Mouse (Mus musculus) midbrain, embryonic 11.5 days (tissue): ENCODE data around the gene Pus7l. TPM values are rescaled to one million over a fixed set of nuclear protein-coding genes. Genes with fewer than 3 reads are reported as not detected.
A peak's percentile ranks its signal among the peaks of the same experiment; 100 is the strongest.

Source experiments
- ATAC-seq: fragments of 200-750 bp; cut with Nextera tagmentation; 2 replicates; pipeline ENCODE4 v1.8.0; 2017; ENCODE audit warnings: moderate TSS enrichment, moderate library complexity; ENCODE audit not compliant: low FRiP score
- DNase-seq: peaks from one replicate; pipeline ENCODE4 v3.0.0; 2015; ENCODE audit warnings: low spot score; ENCODE audit errors: missing footprints
- H3K27ac ChIP-seq: fragments of 300-500 bp; sonication (generic); 2 replicates; pipeline ENCODE4 v1.5.1; 2014; ENCODE audit warnings: low read depth, low read length
- H3K27me3 ChIP-seq: fragments of 300-500 bp; sonication (generic); 2 replicates; pipeline ENCODE4 v1.6.1; 2014; ENCODE audit warnings: mild to moderate bottlenecking, low read length, moderate library complexity, mixed read lengths; ENCODE audit not compliant: control insufficient read depth, insufficient read depth
- H3K36me3 ChIP-seq: fragments of 300-500 bp; sonication (generic); 2 replicates; pipeline ENCODE4 v1.6.1; 2014; ENCODE audit warnings: mild to moderate bottlenecking, low read length, moderate library complexity, mixed read lengths; ENCODE audit not compliant: control insufficient read depth, insufficient read depth
- H3K4me1 ChIP-seq: fragments of 300-500 bp; sonication (generic); 2 replicates; pipeline ENCODE4 v1.6.1; 2014; ENCODE audit warnings: low read length; ENCODE audit not compliant: control insufficient read depth, insufficient read depth
- H3K4me2 ChIP-seq: fragments of 300-500 bp; sonication (generic); 2 replicates; pipeline ENCODE4 v1.6.1; 2014; ENCODE audit warnings: mild to moderate bottlenecking, moderate library complexity
- H3K4me3 ChIP-seq: fragments of 300-500 bp; sonication (generic); 2 replicates; pipeline ENCODE4 v1.5.1; 2014; ENCODE audit warnings: low read depth, low read length
- H3K9ac ChIP-seq: fragments of 300-500 bp; sonication (generic); 2 replicates; pipeline ENCODE4 v1.6.1; 2014; ENCODE audit warnings: low read length
- H3K9me3 ChIP-seq: fragments of 300-500 bp; sonication (generic); 2 replicates; pipeline ENCODE4 v1.6.1; 2016; ENCODE audit warnings: low read length; ENCODE audit not compliant: control insufficient read depth
- WGBS: fragments of 180-500 bp; shearing (Covaris S2); extraction: QIAGEN DNeasy Blood & Tissue Kit; methylation state at CpG from one replicate; pipeline ENCODE4 v1.1.7; 2014; 5-methylcytosine and 5-hydroxymethylcytosine counted together
- polyA plus RNA-seq: library from polyadenylated mRNA; unstranded; fragments of >200 nt; fragmentation: Nextera tagmentation; extraction: Ambion mirVana; gene quantifications from 2 replicates; pipeline ENCODE4 v1.2.1, GENCODE M21; 2014

Gene Pus7l
- polyA plus RNA-seq = 7.9 and 8.8 TPM in 2 replicates

DNA sequence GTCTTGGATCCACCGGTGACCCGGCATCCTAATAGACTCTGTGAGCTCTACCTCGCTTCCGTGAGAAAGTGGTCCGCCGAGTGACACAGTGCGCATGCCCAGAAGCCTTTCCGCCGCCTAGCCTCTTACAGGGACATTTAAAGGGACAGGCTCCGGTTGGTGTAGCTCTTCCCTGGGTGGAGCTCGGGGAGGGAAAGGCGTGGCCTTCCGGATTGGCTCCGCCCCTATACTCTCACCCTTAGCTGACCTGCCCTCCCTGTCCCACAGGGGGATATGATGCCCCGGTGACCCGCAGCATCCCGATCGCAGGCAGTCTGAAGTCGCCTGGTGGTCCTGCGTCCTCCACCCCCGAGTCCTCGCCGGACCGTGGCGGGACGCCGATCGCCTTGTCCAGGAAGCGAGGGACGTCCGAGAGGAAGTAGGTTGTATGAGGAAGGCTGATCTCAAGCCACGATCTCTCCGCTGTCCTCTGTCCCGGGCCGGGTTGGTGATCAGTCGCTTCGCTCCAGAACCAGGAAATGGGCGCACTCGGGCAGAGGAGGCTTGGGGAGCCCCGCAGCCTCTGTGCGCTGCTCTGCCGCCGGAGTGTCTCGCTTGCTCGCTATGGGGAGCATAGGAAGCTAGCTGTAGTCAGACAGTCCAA is at the start of gene Pus7l, which contains the start of gene Irak4:
Gene Pus7l (minus strand): TSS at position 139 of the 643 bp plus-strand sequence.
Gene Irak4 (plus strand): TSS at position 235 of the 643 bp plus-strand sequence.
- peak; percentile 99 for DNase-seq
- H3K36me3 ChIP-seq = no peaks in the 10 kb centered on the region
- H3K27me3 ChIP-seq = no peaks in the 10 kb centered on the region
- no peak within 1 kb of the TSS for H3K27ac ChIP-seq
- H3K4me1 ChIP-seq = no peaks in the 10 kb centered on the region
- H3K4me2 ChIP-seq = peak within 1 kb of the TSS; percentile 58
- H3K9ac ChIP-seq = peak within 1 kb of the TSS; percentile 68
- peak within 1 kb of the TSS; percentile 64 for H3K4me3 ChIP-seq
- peak; percentile 99 for ATAC-seq
- H3K9me3 ChIP-seq = no peaks in the 10 kb centered on the region
- under 1% methylated on average over 45 of the region's 45 CpGs for WGBS

DNA sequence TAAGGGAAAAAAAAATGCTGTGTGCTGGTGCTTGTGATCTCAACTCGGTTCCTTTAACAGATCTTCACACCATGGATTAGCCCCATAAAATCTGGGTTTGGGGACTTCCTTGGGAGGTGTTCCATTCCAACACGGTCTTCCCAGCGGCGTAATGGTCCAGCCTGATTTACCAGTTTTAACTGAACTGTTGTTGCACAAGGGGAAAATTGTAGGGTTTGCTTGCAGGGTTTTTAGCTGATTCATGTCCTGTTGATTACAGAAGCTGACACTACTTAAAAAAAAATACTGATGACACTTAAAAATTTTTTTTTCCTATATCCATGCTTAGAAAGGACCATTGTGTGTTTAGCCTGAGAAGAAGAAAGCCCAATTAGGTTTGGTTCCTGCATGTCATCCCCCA is 48.0 kb upstream of the Pus7l start:
- H3K4me3 ChIP-seq = no peak overlapping the region
- ATAC-seq (no peak), DNase-seq (no peak)
- H3K27ac ChIP-seq = no peak overlapping the region
- no peaks in the 10 kb centered on the region for H3K9me3 ChIP-seq
- no peaks in the 10 kb centered on the region for H3K27me3 ChIP-seq
- H3K36me3 ChIP-seq = no peaks in the 10 kb centered on the region
- H3K4me1 ChIP-seq = peaks cover 10% of the 10 kb centered on the region; the same call in 1 of the 2 replicates
- H3K4me2 ChIP-seq = no peak overlapping the region
- no peak overlapping the region for H3K9ac ChIP-seq
- 88% methylated on average over 4 of the region's 4 CpGs for WGBS

DNA sequence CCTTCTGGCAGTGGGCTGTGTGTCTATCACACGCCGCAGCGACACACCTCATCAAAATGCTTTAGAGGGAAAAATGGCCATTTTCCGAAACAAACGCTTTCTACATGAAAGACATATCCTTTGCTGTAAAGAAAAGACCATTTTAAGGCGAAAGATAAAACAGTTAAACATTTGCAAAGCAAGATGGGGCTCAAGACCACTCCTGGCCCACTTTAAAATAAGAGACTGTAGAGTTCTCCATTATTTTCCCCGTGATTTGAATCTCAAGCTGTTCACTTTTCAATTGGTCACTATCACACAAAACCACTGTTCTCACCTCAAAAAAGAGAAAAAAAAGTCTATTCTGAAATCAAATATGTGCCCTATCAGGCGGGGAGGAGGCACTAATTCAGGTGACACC is 46.7 kb upstream of the Pus7l start:
- 13% methylated on average over 8 of the region's 8 CpGs for WGBS
- ATAC-seq = peak; percentile 14

DNA sequence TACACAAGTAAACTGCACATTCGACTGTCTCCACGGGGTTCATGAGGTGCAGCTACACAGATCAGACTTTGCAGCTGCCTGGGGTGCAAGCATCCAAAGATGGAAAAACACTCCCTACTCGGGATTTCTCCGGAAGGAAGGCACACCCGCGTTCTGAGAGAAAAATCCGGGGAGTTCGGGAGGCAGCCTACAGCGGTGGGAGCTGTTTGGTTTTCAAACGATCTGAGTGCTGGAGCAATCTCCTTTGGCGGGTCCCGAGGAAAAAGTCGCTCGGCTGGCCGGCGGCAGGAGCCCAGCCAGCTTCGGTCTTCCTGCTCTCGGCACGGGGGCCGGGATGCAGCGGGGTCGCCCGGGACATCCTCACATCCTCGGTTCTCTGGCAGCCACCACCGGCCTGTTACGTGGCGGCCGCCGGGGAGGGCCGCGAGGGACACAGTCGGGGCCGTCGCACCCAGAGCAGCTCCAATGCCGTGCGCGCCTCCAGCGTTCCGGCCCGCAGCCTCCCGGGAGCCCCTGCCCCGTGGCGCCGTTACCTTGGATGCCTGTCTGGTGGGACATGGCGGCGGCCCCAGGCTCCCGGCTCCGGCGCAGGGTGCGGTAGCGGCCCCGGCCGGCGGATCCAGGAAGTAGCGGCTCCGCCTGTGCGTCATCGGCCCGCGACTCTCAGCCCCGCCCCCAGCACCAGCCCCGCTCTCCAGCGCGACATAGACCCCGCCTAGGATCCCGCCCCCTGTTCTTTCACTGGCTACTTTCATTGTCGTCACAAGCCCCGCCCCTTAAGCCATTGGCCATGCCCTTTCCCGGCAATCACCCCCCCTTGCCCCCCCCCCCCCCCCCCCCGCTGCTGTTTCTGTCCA is 46.1 kb upstream of the Pus7l start, which contains the start of gene Twf1:
Gene Twf1 (minus strand): TSS at position 671 of the 857 bp plus-strand sequence.
- DNase-seq (peak; percentile 100), ATAC-seq (peak; percentile 99)
- H3K4me3 ChIP-seq = peak within 1 kb of the TSS; percentile 91
- H3K9me3 ChIP-seq = no peaks in the 10 kb centered on the region
- under 1% methylated on average over 67 of the region's 70 CpGs for WGBS
- H3K4me1 ChIP-seq = peaks cover 10% of the 10 kb centered on the region; the same call in 1 of the 2 replicates
- no peaks in the 10 kb centered on the region for H3K27me3 ChIP-seq
- H3K36me3 ChIP-seq = no peaks in the 10 kb centered on the region
- H3K27ac ChIP-seq = peak within 1 kb of the TSS; percentile 35; the same call in 1 of the 2 replicates
- peak within 1 kb of the TSS; percentile 74 for H3K4me2 ChIP-seq
- H3K9ac ChIP-seq = peak within 1 kb of the TSS; percentile 91

More for the DNA sequence above, 46.7 kb upstream of the Pus7l start:
- Histone ChIP-seq H3K4me1 (peaks cover 10% of the 10 kb centered on the region; the same call in 1 of the 2 replicates), H3K4me3 (peak overlapping the region; percentile 91), H3K4me2 (peak overlapping the region; percentile 41), H3K36me3 (no peaks in the 10 kb centered on the region), H3K27ac (no peak overlapping the region), H3K27me3 (no peaks in the 10 kb centered on the region), H3K9me3 (no peaks in the 10 kb centered on the region), H3K9ac (peak overlapping the region; percentile 57)
- peak; percentile 93 for DNase-seq

DNA sequence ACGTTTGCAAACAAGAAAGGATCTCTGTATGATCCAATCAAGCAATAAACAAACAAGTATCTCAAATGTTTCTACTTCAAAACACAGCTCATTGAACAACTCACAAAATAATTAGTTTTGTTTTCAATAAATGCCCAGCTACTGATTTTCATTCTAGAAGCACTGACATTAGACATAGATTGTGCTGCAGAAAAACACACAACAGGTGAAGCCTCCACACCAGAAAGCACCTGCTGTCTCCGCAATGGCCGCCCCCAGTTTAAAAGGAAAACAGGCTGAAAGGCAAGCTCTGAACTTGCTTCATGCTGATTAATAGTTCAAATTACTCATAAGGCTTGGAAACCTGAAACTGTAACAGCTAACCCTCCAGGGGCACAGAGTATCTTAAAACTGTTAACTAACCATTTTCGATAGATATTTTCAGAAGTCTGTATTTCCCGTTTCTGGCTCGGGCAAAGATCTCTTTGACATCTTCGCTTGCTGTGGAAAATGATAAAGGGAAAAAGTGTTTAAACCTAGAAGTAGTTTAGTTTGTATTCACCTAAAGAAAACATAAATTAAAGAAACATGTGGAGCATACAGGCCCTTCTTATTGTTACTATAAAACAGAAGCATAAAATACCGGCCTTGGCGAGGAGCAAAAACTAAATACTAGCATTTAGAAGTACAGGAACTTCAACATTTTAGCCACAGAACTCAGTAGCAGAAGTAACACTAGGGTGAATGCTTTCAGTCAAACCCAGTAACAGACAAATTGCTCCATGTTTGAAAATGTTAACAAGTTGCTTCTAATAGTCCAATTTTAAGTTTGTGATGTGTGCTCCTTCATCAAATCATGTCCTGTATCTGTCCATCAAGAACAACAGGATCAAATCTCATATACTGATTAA is 44.7 kb upstream of the Pus7l start:
- no peak for DNase-seq
- ATAC-seq = no peak

DNA sequence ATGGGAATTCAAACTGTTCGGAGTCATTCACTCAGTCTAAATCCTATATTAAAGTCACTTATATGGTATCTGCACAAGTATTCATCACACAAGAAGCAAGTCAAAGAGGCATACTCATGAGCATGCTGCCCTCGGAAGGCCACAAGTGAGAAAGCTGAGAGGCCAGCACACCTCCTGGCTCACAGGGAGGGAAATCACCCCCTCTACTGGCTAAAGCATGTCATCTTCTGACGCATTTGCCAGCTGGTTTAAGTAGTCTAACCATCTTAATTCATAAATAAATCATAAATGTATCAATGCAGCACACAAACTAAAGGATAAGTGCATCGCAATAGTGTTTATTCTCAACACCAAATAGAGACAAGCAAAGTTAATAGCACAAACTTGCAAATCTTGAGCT is 41.4 kb upstream of the Pus7l start:
- Histone ChIP-seq H3K27ac (no peak overlapping the region), H3K4me2 (no peak overlapping the region), H3K9me3 (no peaks in the 10 kb centered on the region), H3K27me3 (no peaks in the 10 kb centered on the region), H3K36me3 (peaks cover 22% of the 10 kb centered on the region; the same call in 1 of the 2 replicates), H3K4me1 (peaks cover 10% of the 10 kb centered on the region; the same call in 1 of the 2 replicates), H3K4me3 (no peak overlapping the region), H3K9ac (no peak overlapping the region)
- WGBS = 83% methylated on average over 4 of the region's 4 CpGs
- ATAC-seq = no peak
- no peak for DNase-seq

More for the DNA sequence above, 44.7 kb upstream of the Pus7l start:
- 91% methylated on average over 9 of the region's 9 CpGs for WGBS
- no peak overlapping the region for H3K4me3 ChIP-seq
- peaks cover 7% of the 10 kb centered on the region; the same call in 1 of the 2 replicates for H3K36me3 ChIP-seq
- H3K4me1 ChIP-seq = peaks cover 10% of the 10 kb centered on the region; the same call in 1 of the 2 replicates
- H3K4me2 ChIP-seq = no peak overlapping the region
- no peaks in the 10 kb centered on the region for H3K9me3 ChIP-seq
- no peak overlapping the region for H3K9ac ChIP-seq
- no peaks in the 10 kb centered on the region for H3K27me3 ChIP-seq
- H3K27ac ChIP-seq = no peak overlapping the region

DNA sequence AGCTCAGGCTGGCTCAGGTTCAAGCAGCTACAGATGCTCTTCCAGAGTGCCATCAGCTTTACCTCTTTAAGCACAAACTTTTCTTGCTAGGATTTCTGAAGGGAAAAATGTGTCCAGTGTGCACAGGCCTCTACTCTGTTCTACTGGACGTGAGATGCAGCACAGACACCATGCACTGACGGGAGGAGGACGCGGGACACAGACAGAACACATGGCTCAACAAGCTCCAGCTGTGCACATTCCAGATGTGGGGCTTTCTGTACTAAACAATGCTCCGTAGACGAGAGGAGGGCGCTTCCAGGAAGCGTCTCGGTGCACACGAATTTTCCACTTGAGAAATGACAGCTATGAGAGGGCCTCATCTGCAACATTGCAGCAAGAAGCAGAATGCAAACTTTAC is 39.8 kb upstream of the Pus7l start:
- Histone ChIP-seq H3K36me3 (peaks cover 26% of the 10 kb centered on the region), H3K4me3 (no peak overlapping the region), H3K9ac (no peak overlapping the region), H3K4me2 (no peak overlapping the region), H3K27ac (no peak overlapping the region), H3K9me3 (no peaks in the 10 kb centered on the region), H3K4me1 (peaks cover under 1% of the 10 kb centered on the region; the same call in 1 of the 2 replicates), H3K27me3 (no peaks in the 10 kb centered on the region)
- ATAC-seq = no peak
- DNase-seq = no peak
- 89% methylated on average over 10 of the region's 10 CpGs for WGBS

DNA sequence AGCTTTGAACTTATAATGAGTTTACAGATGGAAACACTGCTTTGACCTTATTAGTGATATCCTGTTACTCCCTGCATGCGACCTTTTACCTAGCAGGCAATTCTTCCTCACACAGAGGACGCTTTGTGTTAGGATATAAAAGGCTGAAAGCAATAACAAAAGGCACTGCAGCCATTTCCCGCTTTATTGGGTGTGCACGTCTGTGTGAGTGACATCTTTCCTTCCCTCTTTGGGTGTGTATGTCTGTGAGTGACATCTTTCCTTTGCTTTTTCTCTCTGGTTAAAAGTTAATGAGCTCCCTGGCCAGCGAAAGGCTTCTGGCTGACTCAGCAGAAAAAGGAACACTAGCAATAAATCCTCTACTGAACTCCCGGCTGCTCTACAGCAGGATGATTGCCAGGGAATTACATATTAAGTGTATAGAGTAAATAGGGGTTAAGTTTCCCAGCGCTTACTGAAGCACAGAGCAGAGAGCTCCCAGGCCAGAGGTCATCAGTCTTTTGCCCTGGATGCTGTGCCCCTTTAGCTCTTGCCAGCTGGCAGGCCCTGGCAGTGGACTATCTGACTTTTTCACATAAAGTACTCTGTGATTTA is 38.8 kb upstream of the Pus7l start:
- Histone ChIP-seq H3K27ac (no peak overlapping the region), H3K4me1 (no peaks in the 10 kb centered on the region), H3K4me2 (no peak overlapping the region), H3K9me3 (no peaks in the 10 kb centered on the region), H3K27me3 (no peaks in the 10 kb centered on the region), H3K9ac (no peak overlapping the region), H3K4me3 (no peak overlapping the region), H3K36me3 (peaks cover 28% of the 10 kb centered on the region)
- DNase-seq (no peak), ATAC-seq (no peak)
- WGBS = 69% methylated on average over 7 of the region's 7 CpGs
